Mouse (Mus musculus): Measurements from ENCODE around the gene Fam168a.

The Fam168a gene

GRCm38 (mm10) chr7:100867561-100867960, 161.1 kb downstream of the Fam168a start:
- no peak for DNase-seq (ENCODE audit: low read depth, low spot score)

- DNase-seq (ENCODE audit: low read depth, low spot score): no peak
These were observed 162.1 kb downstream of the Fam168a start for GRCm38 (mm10) chr7:100868551-100868950.

GRCm38 (mm10) chr7:100869877-100870629, 163.6 kb downstream of the Fam168a start:
- no peak for DNase-seq (ENCODE audit: low read depth, low spot score)

- no peak for DNase-seq (ENCODE audit: low read depth, low spot score)
These were observed 164.9 kb downstream of the Fam168a start for GRCm38 (mm10) chr7:100871355-100871754.

GRCm38 (mm10) chr7:100871892-100872291, 165.5 kb downstream of the Fam168a start:
- DNase-seq (ENCODE audit: low read depth, low spot score): no peak

- DNase-seq (ENCODE audit: low read depth, low spot score): no peak
These were observed 166.8 kb downstream of the Fam168a start for GRCm38 (mm10) chr7:100873197-100873596.

GRCm38 (mm10) chr7:100875822-100876221, 169.4 kb downstream of the Fam168a start:
- DNase-seq (ENCODE audit: low read depth, low spot score): no peak

GRCm38 (mm10) chr7:100876293-100876692, 169.9 kb downstream of the Fam168a start:
- DNase-seq (ENCODE audit: low read depth, low spot score): no peak

- no peak for DNase-seq (ENCODE audit: low read depth, low spot score)
These were observed 170.3 kb downstream of the Fam168a start for GRCm38 (mm10) chr7:100876771-100877170.

GRCm38 (mm10) chr7:100879595-100879994, 173.2 kb downstream of the Fam168a start:
- DNase-seq (ENCODE audit: low read depth, low spot score): peak; percentile 86

- no peak for DNase-seq (ENCODE audit: low read depth, low spot score)
These were observed 175.1 kb downstream of the Fam168a start for GRCm38 (mm10) chr7:100881531-100881930.

- DNase-seq (ENCODE audit: low read depth, low spot score): no peak
These were observed 175.5 kb downstream of the Fam168a start for GRCm38 (mm10) chr7:100881950-100882349.

- DNase-seq (ENCODE audit: low read depth, low spot score): no peak
These were observed 178.0 kb downstream of the Fam168a start for GRCm38 (mm10) chr7:100884460-100884859.

GRCm38 (mm10) chr7:100886535-100886934, 180.1 kb downstream of the Fam168a start:
- DNase-seq (ENCODE audit: low read depth, low spot score): peak; percentile 46

Measured in mesoderm, embryonic 11.5 days (tissue).